Mouse (Mus musculus) kidney, embryonic 16.5 days (tissue): ENCODE results near the gene Cd180. TPM values are rescaled to one million over a fixed set of nuclear protein-coding genes. Genes with fewer than 3 reads are reported as not detected.

Source experiments
- ATAC-seq: fragments of 200-750 bp; cut with Nextera tagmentation; 2 replicates; pipeline ENCODE4 v1.8.0; 2017; ENCODE audit warnings: moderate TSS enrichment; ENCODE audit not compliant: low FRiP score, low TSS enrichment
- H3K27ac ChIP-seq: fragments of 300-500 bp; sonication (generic); 2 replicates; pipeline ENCODE4 v1.5.1; 2014; ENCODE audit warnings: low read length
- H3K27me3 ChIP-seq: fragments of 300-500 bp; sonication (generic); 2 replicates; pipeline ENCODE4 v1.6.1; 2014; ENCODE audit warnings: low read length, control low read depth, mixed read lengths; ENCODE audit not compliant: insufficient read depth
- H3K36me3 ChIP-seq: fragments of 300-500 bp; sonication (generic); 2 replicates; pipeline ENCODE4 v1.6.1; 2014; ENCODE audit warnings: low read length, control low read depth, mixed read lengths; ENCODE audit not compliant: insufficient read depth
- H3K4me1 ChIP-seq: fragments of 300-500 bp; sonication (generic); 2 replicates; pipeline ENCODE4 v1.6.1; 2014; ENCODE audit warnings: low read length, control low read depth, mixed read lengths; ENCODE audit not compliant: insufficient read depth
- H3K4me2 ChIP-seq: fragments of 300-500 bp; sonication (generic); replicated peaks from 2 replicates; pipeline ENCODE4 v1.6.1; 2014; ENCODE audit warnings: low read depth, low read length
- H3K4me3 ChIP-seq: fragments of 300-500 bp; sonication (generic); 2 replicates; pipeline ENCODE4 v1.5.1; 2014; ENCODE audit warnings: mild to moderate bottlenecking, low read length
- H3K9ac ChIP-seq: fragments of 300-500 bp; sonication (generic); replicated peaks from 2 replicates; pipeline ENCODE4 v1.6.1; 2014; ENCODE audit warnings: low read length
- H3K9me3 ChIP-seq: fragments of 300-500 bp; sonication (generic); 2 replicates; pipeline ENCODE4 v1.6.1; 2016; ENCODE audit warnings: low read length, control low read depth
- WGBS: fragments of 180-500 bp; shearing (Covaris S2); extraction: QIAGEN DNeasy Blood & Tissue Kit; methylation state at CpG from one replicate; pipeline ENCODE4 v1.1.7; 2014; 5-methylcytosine and 5-hydroxymethylcytosine counted together
- polyA plus RNA-seq: library from polyadenylated mRNA; unstranded; fragments of >200 nt; fragmentation: Nextera tagmentation; extraction: Ambion mirVana; gene quantifications from 2 replicates; pipeline ENCODE4 v1.2.1, GENCODE M21; 2015

Gene Cd180
- polyA plus RNA-seq, 1 experiment from 2014 or later: 0.29 TPM

- no peak for ATAC-seq
- peaks cover 2% of the 10 kb centered on the region; the same call in 1 of the 2 replicates for H3K4me1 ChIP-seq
- WGBS: 57% methylated on average over 6 of the region's 6 CpGs
- no peak overlapping the region for H3K4me3 ChIP-seq
- no peak overlapping the region for H3K9ac ChIP-seq
- no peaks in the 10 kb centered on the region for H3K9me3 ChIP-seq
- H3K27ac ChIP-seq: no peak overlapping the region
- no peaks in the 10 kb centered on the region for H3K36me3 ChIP-seq
- no peak overlapping the region for H3K4me2 ChIP-seq
- H3K27me3 ChIP-seq: no peaks in the 10 kb centered on the region
Measured at GRCm38 (mm10) chr13:102664041-102664440, 29.3 kb upstream of the Cd180 start.

GRCm38 (mm10) chr13:102664843-102665587 lies 28.3 kb upstream of the Cd180 start:
- H3K4me1 ChIP-seq: peaks cover 11% of the 10 kb centered on the region
- no peak overlapping the region for H3K9ac ChIP-seq
- WGBS: 61% methylated on average over 12 of the region's 12 CpGs
- H3K27ac ChIP-seq: no peak overlapping the region
- no peaks in the 10 kb centered on the region for H3K9me3 ChIP-seq
- ATAC-seq: no peak
- no peaks in the 10 kb centered on the region for H3K27me3 ChIP-seq
- 0 out of 2 replicates have a peak overlapping the region, but pooled peaks have one; percentile 14 for H3K4me3 ChIP-seq
- no peaks in the 10 kb centered on the region for H3K36me3 ChIP-seq
- peak overlapping the region; percentile 41 for H3K4me2 ChIP-seq

GRCm38 (mm10) chr13:102665588-102666232 lies 27.6 kb upstream of the Cd180 start:
- Histone ChIP-seq H3K27me3 (no peaks in the 10 kb centered on the region), H3K4me2 (peak overlapping the region; percentile 41), H3K36me3 (no peaks in the 10 kb centered on the region), H3K4me1 (peaks cover 11% of the 10 kb centered on the region), H3K27ac (no peak overlapping the region), H3K9me3 (no peaks in the 10 kb centered on the region), H3K9ac (no peak overlapping the region), H3K4me3 (0 out of 2 replicates have a peak overlapping the region, but pooled peaks have one; percentile 14)
- WGBS: 54% methylated on average over 18 of the region's 18 CpGs
- ATAC-seq: no peak

GRCm38 (mm10) chr13:102666233-102666614 lies 27.1 kb upstream of the Cd180 start:
- Histone ChIP-seq H3K4me1 (peaks cover 11% of the 10 kb centered on the region), H3K9me3 (no peaks in the 10 kb centered on the region), H3K36me3 (no peaks in the 10 kb centered on the region), H3K4me3 (no peak overlapping the region), H3K27me3 (no peaks in the 10 kb centered on the region), H3K4me2 (no peak overlapping the region), H3K27ac (no peak overlapping the region), H3K9ac (no peak overlapping the region)
- WGBS: 85% methylated on average over 12 of the region's 12 CpGs
- ATAC-seq: no peak

- Histone ChIP-seq H3K27me3 (no peaks in the 10 kb centered on the region), H3K27ac (no peak overlapping the region), H3K9me3 (no peaks in the 10 kb centered on the region), H3K36me3 (no peaks in the 10 kb centered on the region), H3K4me2 (no peak overlapping the region), H3K4me3 (no peak overlapping the region), H3K9ac (no peak overlapping the region), H3K4me1 (peaks cover 11% of the 10 kb centered on the region)
- WGBS: 55% methylated on average over 4 of the region's 4 CpGs
- ATAC-seq: no peak
Measured at GRCm38 (mm10) chr13:102666731-102667130, 26.6 kb upstream of the Cd180 start.

- Histone ChIP-seq H3K9ac (no peak overlapping the region), H3K4me3 (no peak overlapping the region)
Measured at GRCm38 (mm10) chr13:102667401-102667800, 26.0 kb upstream of the Cd180 start.

GRCm38 (mm10) chr13:102667842-102668241 lies 25.5 kb upstream of the Cd180 start:
- no peaks in the 10 kb centered on the region for H3K36me3 ChIP-seq
- H3K4me2 ChIP-seq: no peak overlapping the region
- H3K4me3 ChIP-seq: no peak overlapping the region
- no peaks in the 10 kb centered on the region for H3K27me3 ChIP-seq
- no peak overlapping the region for H3K9ac ChIP-seq
- peaks cover 11% of the 10 kb centered on the region for H3K4me1 ChIP-seq
- H3K27ac ChIP-seq: no peak overlapping the region
- no peak for ATAC-seq
- WGBS: 90% methylated on average over 9 of the region's 9 CpGs
- H3K9me3 ChIP-seq: peaks cover 4% of the 10 kb centered on the region; the same call in 1 of the 2 replicates

More at GRCm38 (mm10) chr13:102667401-102667800, 26.0 kb upstream of the Cd180 start:
- ATAC-seq: no peak
- Histone ChIP-seq H3K36me3 (no peaks in the 10 kb centered on the region), H3K9me3 (peaks cover 1% of the 10 kb centered on the region; the same call in 1 of the 2 replicates), H3K4me2 (no peak overlapping the region), H3K4me1 (peaks cover 11% of the 10 kb centered on the region), H3K27me3 (no peaks in the 10 kb centered on the region), H3K27ac (no peak overlapping the region)
- WGBS: 92% methylated on average over 4 of the region's 4 CpGs

GRCm38 (mm10) chr13:102668933-102669332 lies 24.4 kb upstream of the Cd180 start:
- peaks cover 4% of the 10 kb centered on the region; the same call in 1 of the 2 replicates for H3K9me3 ChIP-seq
- no peak overlapping the region for H3K9ac ChIP-seq
- H3K27me3 ChIP-seq: no peaks in the 10 kb centered on the region
- no peaks in the 10 kb centered on the region for H3K36me3 ChIP-seq
- H3K4me3 ChIP-seq: no peak overlapping the region
- no peak overlapping the region for H3K4me2 ChIP-seq
- no peak overlapping the region for H3K27ac ChIP-seq
- no peak for ATAC-seq
- WGBS: 72% methylated on average over 6 of the region's 6 CpGs
- H3K4me1 ChIP-seq: peaks cover 10% of the 10 kb centered on the region

GRCm38 (mm10) chr13:102669522-102670256 lies 23.7 kb upstream of the Cd180 start:
- H3K4me2 ChIP-seq: no peak overlapping the region
- peaks cover 9% of the 10 kb centered on the region for H3K4me1 ChIP-seq
- peaks cover 4% of the 10 kb centered on the region; the same call in 1 of the 2 replicates for H3K9me3 ChIP-seq
- no peaks in the 10 kb centered on the region for H3K27me3 ChIP-seq
- peak; percentile 47; the same call in 1 of the 2 replicates for ATAC-seq
- WGBS: 31% methylated on average over 14 of the region's 14 CpGs
- H3K36me3 ChIP-seq: no peaks in the 10 kb centered on the region
- no peak overlapping the region for H3K4me3 ChIP-seq
- no peak overlapping the region for H3K27ac ChIP-seq
- H3K9ac ChIP-seq: no peak overlapping the region
